Mouse (Mus musculus): ENCODE results near the gene Mdga1.

Mdga1 gene

GRCm38 (mm10) chr17:29859788-29860283, 110.1 kb downstream of the Mdga1 start:
- in situ Hi-C loops (cut with MboI; ENCODE audit: low pct_unique_long_range_greater_than_20kb in 1 of 2, low sequenced_read_pairs in 2 of 2, unreplicated experiment in 1 of 2), result no loop called here

- in situ Hi-C loops (cut with MboI; ENCODE audit: low pct_unique_long_range_greater_than_20kb in 1 of 2, low sequenced_read_pairs in 2 of 2, unreplicated experiment in 1 of 2), result no loop called here
Measured at GRCm38 (mm10) chr17:29858764-29859163, 111.1 kb downstream of the Mdga1 start.

DNA sequence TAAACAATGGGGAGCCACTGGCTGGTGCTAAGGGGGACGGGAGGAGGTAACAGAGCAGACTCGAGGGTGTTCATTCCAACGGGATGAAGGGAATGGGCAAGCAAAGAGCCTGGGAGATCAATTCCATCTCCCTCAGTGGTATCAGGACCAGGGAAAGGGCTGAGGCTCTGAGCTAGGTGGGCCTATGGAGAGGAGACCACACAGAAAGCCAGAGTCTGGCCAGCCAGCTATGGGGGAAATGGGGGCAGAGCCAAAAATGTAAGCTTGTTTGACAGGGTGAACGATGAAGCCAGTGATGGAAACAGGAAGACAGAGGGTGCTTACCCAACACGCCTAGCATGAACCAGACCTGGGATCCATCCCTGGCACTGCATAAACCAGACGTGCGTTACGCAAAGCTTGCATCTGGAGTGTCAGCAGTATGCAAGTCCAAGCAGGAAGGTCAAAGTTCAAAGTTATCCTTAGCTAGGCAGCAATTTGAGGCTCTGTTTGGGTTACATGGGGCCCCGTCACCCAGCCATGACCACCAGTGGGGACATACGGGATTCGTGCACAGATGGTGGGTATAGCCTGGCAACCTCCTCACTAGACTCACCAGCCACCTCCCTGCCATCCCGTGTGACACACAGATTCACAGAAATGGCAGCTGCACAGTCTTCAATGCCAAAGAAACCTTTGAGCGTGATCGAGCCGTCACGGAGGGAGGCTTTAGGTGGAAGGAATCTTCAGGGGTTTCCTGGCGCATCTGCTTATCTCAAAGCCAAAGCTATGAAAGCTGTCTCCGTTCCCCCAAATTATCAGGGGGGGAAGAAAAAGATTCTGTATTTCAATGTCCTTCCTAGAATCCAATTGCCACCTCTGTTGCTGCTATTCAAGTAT, 113.9 kb downstream of the Mdga1 start:
- in situ Hi-C loops (cut with MboI; ENCODE audit: low pct_unique_long_range_greater_than_20kb in 1 of 2, low sequenced_read_pairs in 2 of 2, unreplicated experiment in 1 of 2), result no loop called here

- in situ Hi-C loops (cut with MboI; ENCODE audit: low pct_unique_long_range_greater_than_20kb in 1 of 2, low sequenced_read_pairs in 2 of 2, unreplicated experiment in 1 of 2), result no loop called here
Measured at GRCm38 (mm10) chr17:29854835-29855234, 115.1 kb downstream of the Mdga1 start.

- in situ Hi-C loops (cut with MboI; ENCODE audit: low pct_unique_long_range_greater_than_20kb in 1 of 2, low sequenced_read_pairs in 2 of 2, unreplicated experiment in 1 of 2), result no loop called here
Measured at GRCm38 (mm10) chr17:29854388-29854787, 115.5 kb downstream of the Mdga1 start.

GRCm38 (mm10) chr17:29852846-29853486, 116.9 kb downstream of the Mdga1 start:
- in situ Hi-C loops (cut with MboI; ENCODE audit: low pct_unique_long_range_greater_than_20kb in 1 of 2, low sequenced_read_pairs in 2 of 2, unreplicated experiment in 1 of 2), result no loop called here

GRCm38 (mm10) chr17:29849436-29849797, 120.5 kb downstream of the Mdga1 start:
- in situ Hi-C loops (cut with MboI; ENCODE audit: low pct_unique_long_range_greater_than_20kb in 1 of 2, low sequenced_read_pairs in 2 of 2, unreplicated experiment in 1 of 2), result loop anchor here in 1 of 2 experiments (5.0 kb wide), 1 partner anchor 37 kb away; no protein-coding TSS in a partner anchor

GRCm38 (mm10) chr17:29848793-29849435, 121.0 kb downstream of the Mdga1 start:
- in situ Hi-C loops (cut with MboI; ENCODE audit: low pct_unique_long_range_greater_than_20kb in 1 of 2, low sequenced_read_pairs in 2 of 2, unreplicated experiment in 1 of 2), result loop anchor here in 1 of 2 experiments (5.0 kb wide), 1 partner anchor 37 kb away; no protein-coding TSS in a partner anchor

- in situ Hi-C loops (cut with MboI; ENCODE audit: low pct_unique_long_range_greater_than_20kb in 1 of 2, low sequenced_read_pairs in 2 of 2, unreplicated experiment in 1 of 2), result loop anchor here in 1 of 2 experiments (5.0 kb wide), 1 partner anchor 35 kb away; no protein-coding TSS in a partner anchor
Measured at GRCm38 (mm10) chr17:29847291-29847690, 122.6 kb downstream of the Mdga1 start.

DNA sequence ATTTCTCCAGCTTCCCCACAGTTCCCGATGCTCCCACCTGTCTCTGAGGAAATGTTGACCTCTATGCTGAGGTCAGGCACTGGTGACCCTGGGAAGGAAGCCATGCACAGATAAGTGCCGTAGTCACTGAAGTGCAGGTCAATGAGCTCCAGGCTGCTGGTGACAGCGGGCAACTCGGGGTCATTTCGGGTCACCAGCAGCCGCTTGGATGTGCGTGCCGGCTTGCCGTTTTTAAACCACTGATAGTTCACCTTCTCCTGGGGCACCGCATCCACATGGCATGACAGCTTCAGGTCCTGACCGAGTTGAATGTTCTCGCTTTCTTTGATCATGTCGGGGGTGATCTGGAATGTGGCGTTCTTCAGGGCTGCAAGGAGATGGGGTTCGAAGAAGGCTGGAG, 123.6 kb downstream of the Mdga1 start:
- in situ Hi-C loops (cut with MboI; ENCODE audit: low pct_unique_long_range_greater_than_20kb in 1 of 2, low sequenced_read_pairs in 2 of 2, unreplicated experiment in 1 of 2), result loop anchor here in 1 of 2 experiments (5.0 kb wide), 1 partner anchor 34 kb away; no protein-coding TSS in a partner anchor

DNA sequence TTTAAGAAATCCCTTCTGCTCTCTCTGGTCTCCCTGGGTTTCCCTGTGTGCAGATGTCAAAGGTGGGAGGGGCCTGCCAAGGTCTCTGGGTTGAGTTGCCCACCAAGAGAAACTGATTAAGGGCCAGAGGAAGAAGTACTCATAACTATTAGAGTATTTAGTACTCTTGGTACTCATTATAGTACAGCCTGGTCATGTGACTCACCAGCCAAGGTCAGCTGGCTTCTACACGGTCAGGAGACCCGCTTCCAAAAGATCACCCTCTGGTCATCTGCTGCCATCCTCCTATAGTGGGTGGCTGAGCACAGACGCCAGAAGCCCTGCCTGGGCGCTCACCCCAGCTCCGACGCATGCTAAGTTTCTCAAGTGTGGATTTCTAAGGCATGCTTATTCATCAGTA, 124.9 kb downstream of the Mdga1 start:
- in situ Hi-C loops (cut with MboI; ENCODE audit: low pct_unique_long_range_greater_than_20kb in 1 of 2, low sequenced_read_pairs in 2 of 2, unreplicated experiment in 1 of 2), result loop anchor here in 1 of 2 experiments (5.0 kb wide), 1 partner anchor 33 kb away; no protein-coding TSS in a partner anchor

GRCm38 (mm10) chr17:29843419-29844162, 126.3 kb downstream of the Mdga1 start:
- in situ Hi-C loops (cut with MboI; ENCODE audit: low pct_unique_long_range_greater_than_20kb in 1 of 2, low sequenced_read_pairs in 2 of 2, unreplicated experiment in 1 of 2), result no loop called here

DNA sequence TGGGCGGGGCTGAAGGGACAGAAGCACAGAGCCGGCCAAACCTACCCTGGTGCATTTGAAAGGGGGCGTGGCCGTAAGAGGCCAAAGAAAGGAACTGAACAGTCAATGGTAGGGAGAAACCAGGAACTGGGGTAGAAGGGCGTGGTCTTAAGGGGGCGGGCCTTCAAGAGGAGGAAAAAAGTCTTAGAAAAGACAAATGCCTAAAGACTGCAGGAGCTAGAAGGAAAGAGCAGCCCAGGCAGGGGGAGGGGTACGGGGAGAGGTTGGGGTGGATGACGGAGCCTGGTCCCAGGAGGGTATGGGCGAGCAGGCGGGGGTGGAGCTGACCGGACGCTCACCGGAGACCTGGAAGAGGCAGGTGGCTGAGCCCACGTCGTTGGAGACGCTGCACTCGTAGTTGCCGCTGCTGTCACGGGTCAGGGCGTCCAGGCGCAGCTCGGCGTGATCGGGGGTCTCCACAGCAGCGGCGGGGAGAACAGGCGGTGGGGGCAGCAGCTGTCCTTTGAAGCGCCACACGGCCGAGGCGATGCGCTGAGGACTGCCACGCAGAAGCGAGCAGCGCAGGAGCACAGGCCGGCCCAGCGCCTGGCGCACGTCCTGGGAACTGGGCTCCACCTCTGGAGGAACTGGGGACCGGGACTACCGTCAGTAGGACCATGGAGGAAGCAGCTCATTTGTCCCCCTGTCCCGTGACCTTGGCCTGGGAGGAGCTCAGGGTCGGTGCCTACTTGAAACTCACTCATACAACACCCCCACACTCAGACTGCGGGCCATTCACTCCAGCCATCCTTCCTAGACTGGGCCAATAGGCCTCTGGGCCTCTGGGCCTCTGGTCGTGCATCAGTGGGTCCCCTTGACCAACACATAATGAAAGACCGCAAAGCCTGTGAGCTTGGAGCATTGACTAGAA, 127.9 kb downstream of the Mdga1 start:
- in situ Hi-C loops (cut with MboI; ENCODE audit: low pct_unique_long_range_greater_than_20kb in 1 of 2, low sequenced_read_pairs in 2 of 2, unreplicated experiment in 1 of 2), result no loop called here

DNA sequence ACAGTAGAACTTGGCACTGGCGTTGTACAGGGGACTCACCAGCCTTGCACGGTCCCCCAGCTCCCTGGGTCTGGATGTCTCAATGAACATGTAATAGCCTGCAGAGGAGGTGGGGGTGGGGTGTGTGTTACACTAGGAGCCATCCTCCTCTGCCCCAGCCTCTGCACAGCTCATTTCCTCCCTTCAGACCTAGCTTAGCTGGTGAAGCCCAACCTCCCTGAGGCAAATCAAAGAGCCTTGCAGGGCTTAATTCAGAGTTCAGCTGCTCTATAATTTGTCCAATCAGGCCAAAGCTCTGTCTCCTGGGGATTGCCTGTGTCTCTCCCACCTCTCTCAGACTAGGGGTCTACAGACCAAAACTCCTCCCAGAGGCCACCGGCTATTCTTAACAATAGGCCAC, 131.9 kb downstream of the Mdga1 start:
- in situ Hi-C loops (cut with MboI; ENCODE audit: low pct_unique_long_range_greater_than_20kb in 1 of 2, low sequenced_read_pairs in 2 of 2, unreplicated experiment in 1 of 2), result no loop called here

- in situ Hi-C loops (cut with MboI; ENCODE audit: low pct_unique_long_range_greater_than_20kb in 1 of 2, low sequenced_read_pairs in 2 of 2, unreplicated experiment in 1 of 2), result no loop called here
Measured at GRCm38 (mm10) chr17:29837441-29837840, 132.4 kb downstream of the Mdga1 start.

DNA sequence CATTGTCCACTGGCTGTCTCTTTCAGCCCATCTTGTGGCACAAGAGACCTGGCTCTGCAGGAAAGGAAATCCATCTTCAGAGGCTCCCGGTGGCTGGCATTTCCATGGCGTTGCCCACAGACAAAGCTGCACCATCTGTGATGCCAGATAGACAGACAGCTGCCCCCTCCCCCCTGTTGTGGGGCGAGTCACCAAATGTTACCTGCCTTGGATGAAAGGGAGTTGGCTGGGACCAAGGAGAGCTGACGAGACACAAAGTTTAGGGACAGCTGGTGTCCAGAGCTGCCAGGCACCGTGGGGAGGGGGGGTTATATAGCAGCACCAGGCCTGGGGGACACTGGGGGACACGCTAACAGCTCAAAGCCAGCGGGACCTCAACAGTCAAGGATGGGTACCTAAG, 135.1 kb downstream of the Mdga1 start:
- in situ Hi-C loops (cut with MboI; ENCODE audit: low pct_unique_long_range_greater_than_20kb in 1 of 2, low sequenced_read_pairs in 2 of 2, unreplicated experiment in 1 of 2), result no loop called here

GRCm38 (mm10) chr17:29834333-29834732, 135.6 kb downstream of the Mdga1 start:
- in situ Hi-C loops (cut with MboI; ENCODE audit: low pct_unique_long_range_greater_than_20kb in 1 of 2, low sequenced_read_pairs in 2 of 2, unreplicated experiment in 1 of 2), result no loop called here

Measured in mouse embryonic stem cell (cell line).